Mouse (Mus musculus): ENCODE data around the gene Otud7a. TPM values are rescaled to one million over a fixed set of nuclear protein-coding genes. Genes with fewer than 3 reads are reported as not detected.

Gene Otud7a
- total RNA-seq, 2 experiments from 2014 or later, result 68.3 to 74.7 TPM

GRCm38 (mm10) chr7:63676631-63677030, 232.1 kb downstream of the Otud7a start:
- DNase-seq (ENCODE audit: extremely low spot score in 1 of 2, low spot score in 1 of 2), result no peak

- DNase-seq (ENCODE audit: extremely low spot score in 1 of 2, low spot score in 1 of 2), result no peak
Observed at GRCm38 (mm10) chr7:63677149-63677548, 232.6 kb downstream of the Otud7a start.

GRCm38 (mm10) chr7:63687056-63687455, 242.5 kb downstream of the Otud7a start:
- no peak for DNase-seq (ENCODE audit: extremely low spot score in 1 of 2, low spot score in 1 of 2)

GRCm38 (mm10) chr7:63697921-63698320, 253.4 kb downstream of the Otud7a start:
- DNase-seq (ENCODE audit: extremely low spot score in 1 of 2, low spot score in 1 of 2), result no peak

- DNase-seq (ENCODE audit: extremely low spot score in 1 of 2, low spot score in 1 of 2), result no peak
Observed at GRCm38 (mm10) chr7:63717903-63718302, 273.4 kb downstream of the Otud7a start.

- no peak for DNase-seq (ENCODE audit: extremely low spot score in 1 of 2, low spot score in 1 of 2)
Observed at GRCm38 (mm10) chr7:63719183-63719944, 274.8 kb downstream of the Otud7a start.

GRCm38 (mm10) chr7:63720682-63721081, 276.1 kb downstream of the Otud7a start:
- no peak for DNase-seq (ENCODE audit: extremely low spot score in 1 of 2, low spot score in 1 of 2)

GRCm38 (mm10) chr7:63725040-63725729, 280.6 kb downstream of the Otud7a start:
- DNase-seq (ENCODE audit: extremely low spot score in 1 of 2, low spot score in 1 of 2), result no peak

- DNase-seq (ENCODE audit: extremely low spot score in 1 of 2, low spot score in 1 of 2), result no peak
Observed at GRCm38 (mm10) chr7:63729605-63730004, 285.1 kb downstream of the Otud7a start.

- DNase-seq (ENCODE audit: extremely low spot score in 1 of 2, low spot score in 1 of 2), result no peak
Observed at GRCm38 (mm10) chr7:63730012-63730411, 285.5 kb downstream of the Otud7a start.

- peak in 1 of 2 experiments; percentile 53 for DNase-seq (ENCODE audit: extremely low spot score in 1 of 2, low spot score in 1 of 2)
Observed at GRCm38 (mm10) chr7:63737725-63738124, 293.2 kb downstream of the Otud7a start.

- DNase-seq (ENCODE audit: extremely low spot score in 1 of 2, low spot score in 1 of 2), result no peak
Observed at GRCm38 (mm10) chr7:63738142-63738541, 293.6 kb downstream of the Otud7a start.

- no peak for DNase-seq (ENCODE audit: extremely low spot score in 1 of 2, low spot score in 1 of 2)
Observed at GRCm38 (mm10) chr7:63743116-63743515, 298.6 kb downstream of the Otud7a start.

- DNase-seq (ENCODE audit: extremely low spot score in 1 of 2, low spot score in 1 of 2), result peak in 1 of 2 experiments; percentile 55
Observed at GRCm38 (mm10) chr7:63752081-63752480, 307.5 kb downstream of the Otud7a start.

- peak; percentile 31 to 58 for DNase-seq (ENCODE audit: extremely low spot score in 1 of 2, low spot score in 1 of 2)
Observed at GRCm38 (mm10) chr7:63753274-63753751, 308.8 kb downstream of the Otud7a start.

- peak; percentile 24 to 49 for DNase-seq (ENCODE audit: extremely low spot score in 1 of 2, low spot score in 1 of 2)
Observed at GRCm38 (mm10) chr7:63754573-63755475, 310.3 kb downstream of the Otud7a start.

- DNase-seq (ENCODE audit: extremely low spot score in 1 of 2, low spot score in 1 of 2), result peak; percentile 84 to 89
Observed at GRCm38 (mm10) chr7:63755476-63755948, 311.0 kb downstream of the Otud7a start.

- no peak for DNase-seq (ENCODE audit: extremely low spot score in 1 of 2, low spot score in 1 of 2)
Observed at GRCm38 (mm10) chr7:63757136-63757677, 312.7 kb downstream of the Otud7a start.

- DNase-seq (ENCODE audit: extremely low spot score in 1 of 2, low spot score in 1 of 2), result peak in 1 of 2 experiments; percentile 45
Observed at GRCm38 (mm10) chr7:63757678-63758239, 313.2 kb downstream of the Otud7a start.
